Mouse (Mus musculus) spleen, postnatal 14 days (tissue): ENCODE results near the gene Slc9a9.

ENCODE experiments used
- DNase-seq, 2 experiments: peaks; one replicate each; pipeline ENCODE4 v3.0.0; 2021 to 2022; ENCODE audit warnings: low spot score in 2 of 2

The Slc9a9 gene

GRCm38 (mm10) chr9:94682260-94682659 lies 12.6 kb downstream of the Slc9a9 start:
- DNase-seq: no peak

GRCm38 (mm10) chr9:94685640-94686039 lies 15.9 kb downstream of the Slc9a9 start:
- no peak for DNase-seq

GRCm38 (mm10) chr9:94686380-94686779 lies 16.7 kb downstream of the Slc9a9 start:
- DNase-seq: no peak

GRCm38 (mm10) chr9:94687203-94687859 lies 17.6 kb downstream of the Slc9a9 start:
- DNase-seq: no peak

- no peak for DNase-seq
These were observed 21.8 kb downstream of the Slc9a9 start for GRCm38 (mm10) chr9:94691311-94692087.

GRCm38 (mm10) chr9:94692122-94692521 lies 22.4 kb downstream of the Slc9a9 start:
- no peak for DNase-seq

GRCm38 (mm10) chr9:94694243-94694642 lies 24.5 kb downstream of the Slc9a9 start:
- no peak for DNase-seq

- DNase-seq: no peak
These were observed 25.3 kb downstream of the Slc9a9 start for GRCm38 (mm10) chr9:94694983-94695382.

GRCm38 (mm10) chr9:94696539-94697079 lies 26.9 kb downstream of the Slc9a9 start:
- no peak for DNase-seq

GRCm38 (mm10) chr9:94698175-94698574 lies 28.5 kb downstream of the Slc9a9 start:
- no peak for DNase-seq

- DNase-seq: no peak
These were observed 30.8 kb downstream of the Slc9a9 start for GRCm38 (mm10) chr9:94700549-94700948.

GRCm38 (mm10) chr9:94701193-94701869 lies 31.6 kb downstream of the Slc9a9 start:
- DNase-seq: no peak

GRCm38 (mm10) chr9:94701965-94702634 lies 32.4 kb downstream of the Slc9a9 start:
- no peak for DNase-seq

- DNase-seq: no peak
These were observed 35.5 kb downstream of the Slc9a9 start for GRCm38 (mm10) chr9:94704986-94705757.

GRCm38 (mm10) chr9:94705758-94706026 lies 36.0 kb downstream of the Slc9a9 start:
- DNase-seq: no peak

- no peak for DNase-seq
These were observed 42.4 kb downstream of the Slc9a9 start for GRCm38 (mm10) chr9:94712084-94712483.

GRCm38 (mm10) chr9:94716695-94717094 lies 47.0 kb downstream of the Slc9a9 start:
- no peak for DNase-seq

GRCm38 (mm10) chr9:94723631-94724030 lies 53.9 kb downstream of the Slc9a9 start:
- DNase-seq: no peak

GRCm38 (mm10) chr9:94725121-94725520 lies 55.4 kb downstream of the Slc9a9 start:
- DNase-seq: no peak

GRCm38 (mm10) chr9:94727457-94727856 lies 57.7 kb downstream of the Slc9a9 start:
- DNase-seq: no peak

- DNase-seq: no peak
These were observed 60.7 kb downstream of the Slc9a9 start for GRCm38 (mm10) chr9:94730396-94730795.
